Mouse (Mus musculus) MEL-GATA-1-ER (cell line): Measurements from ENCODE around the gene Dpyd.

Source experiments
- DNase-seq: peaks from one replicate; pipeline ENCODE4 v3.0.0-alpha.2; 2012; ENCODE audit warnings: low read depth; ENCODE audit errors: extremely low read depth

Gene Dpyd

GRCm38 (mm10) chr3:119095223-119095886 lies 533.4 kb downstream of the Dpyd start:
- no peak for DNase-seq

DNA sequence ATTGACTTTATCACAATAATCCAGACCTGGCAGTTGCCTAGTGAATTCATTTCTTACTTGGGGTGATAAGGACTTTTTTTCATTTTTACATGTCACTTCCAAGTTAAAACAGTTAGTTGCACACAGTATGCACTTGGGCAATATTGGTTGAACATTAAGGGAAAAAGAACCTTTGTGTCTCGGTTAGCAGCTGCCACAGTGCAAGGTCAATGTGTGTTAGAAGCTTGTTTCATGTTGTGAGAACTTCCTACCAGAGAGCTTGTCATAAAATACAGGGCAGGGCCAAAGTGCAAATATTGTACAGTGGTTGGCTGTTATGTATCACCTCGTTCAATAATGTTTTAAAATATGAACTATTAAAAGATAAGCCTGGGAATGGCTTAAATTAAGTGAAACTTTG lies 564.1 kb downstream of the Dpyd start:
- DNase-seq = no peak

GRCm38 (mm10) chr3:119128076-119128475 lies 566.1 kb downstream of the Dpyd start:
- DNase-seq = no peak

- no peak for DNase-seq
Measured at GRCm38 (mm10) chr3:119143034-119143433, 581.1 kb downstream of the Dpyd start.

DNA sequence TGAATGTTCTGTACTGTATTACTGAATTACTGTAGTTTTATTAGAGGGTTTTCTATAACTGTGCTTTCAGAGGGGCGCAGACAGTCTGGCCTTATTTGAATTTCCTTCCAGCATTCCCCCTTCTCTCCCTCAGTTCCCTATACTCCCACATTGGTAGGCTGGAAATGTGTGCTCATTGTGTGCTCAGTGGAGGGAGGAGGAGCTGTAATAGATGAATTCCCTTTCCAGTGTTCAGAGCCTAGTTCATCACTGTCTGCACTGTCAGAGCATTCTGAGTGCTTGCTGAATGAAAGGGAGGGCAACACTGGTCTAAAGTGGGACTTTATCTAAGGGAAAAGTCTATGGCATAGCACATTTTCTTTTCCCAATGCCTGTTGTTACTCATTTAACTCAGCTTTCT lies 582.9 kb downstream of the Dpyd start:
- no peak for DNase-seq

DNA sequence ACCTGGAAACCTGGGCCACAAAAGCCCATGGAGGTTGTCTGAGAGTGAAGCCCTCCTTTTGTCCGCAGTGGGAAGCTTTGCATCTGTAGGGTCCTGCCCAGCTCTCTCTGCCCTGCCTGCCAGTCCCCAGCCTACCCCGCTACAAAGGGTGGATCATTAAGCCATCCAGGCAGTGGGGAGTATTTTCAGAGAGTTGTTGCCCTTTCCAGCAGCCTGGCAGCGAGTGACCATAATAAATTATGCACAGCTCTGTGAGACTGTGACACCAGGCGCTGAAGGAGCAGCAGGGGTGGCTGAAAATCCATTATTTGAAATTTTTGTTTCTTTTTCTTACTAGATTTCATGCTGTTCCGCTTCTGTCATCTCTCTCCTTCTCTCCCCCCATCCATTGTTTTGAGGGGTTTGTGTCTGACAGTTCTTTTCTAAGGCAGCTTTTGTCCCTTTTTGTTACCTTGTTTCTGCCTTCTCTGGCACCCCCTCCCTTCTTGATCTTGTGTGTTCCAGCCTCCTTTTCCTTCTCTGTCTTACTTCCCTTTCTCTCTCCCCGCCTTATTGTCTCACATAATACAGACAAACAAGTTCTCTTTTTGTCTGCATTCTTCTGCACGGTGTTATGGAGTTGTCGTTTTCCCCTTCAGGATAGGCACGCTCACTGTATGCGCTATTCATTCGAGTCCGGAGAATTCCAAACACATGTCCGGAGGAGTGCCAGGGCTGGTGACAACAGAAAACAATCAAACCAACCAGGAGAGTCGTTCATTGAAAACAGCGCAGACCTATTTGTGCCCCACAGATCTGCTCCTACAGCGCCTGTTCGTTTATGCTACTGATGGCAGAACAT lies 592.9 kb downstream of the Dpyd start:
- no peak for DNase-seq

- no peak for DNase-seq
Measured at GRCm38 (mm10) chr3:119158670-119159069, 596.7 kb downstream of the Dpyd start.

DNA sequence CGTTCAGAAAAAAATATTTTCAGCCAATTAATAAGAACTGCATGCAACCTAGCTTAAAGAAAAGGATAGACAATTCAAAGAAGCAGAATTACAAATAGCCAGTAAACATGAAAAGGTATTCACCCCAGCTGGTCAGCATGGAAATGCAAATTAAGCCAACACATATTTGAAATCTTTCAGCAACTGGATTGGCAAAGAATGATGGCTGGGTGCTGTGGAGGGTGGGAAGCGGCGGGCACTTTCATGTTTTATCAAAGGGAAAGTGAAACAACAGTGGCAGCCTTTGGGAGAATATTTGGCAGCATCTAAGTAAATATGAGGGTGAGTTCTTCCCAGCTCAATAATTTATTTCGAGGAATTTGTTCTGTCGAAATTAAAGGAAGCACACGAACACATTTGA lies 603.8 kb downstream of the Dpyd start:
- no peak for DNase-seq

DNA sequence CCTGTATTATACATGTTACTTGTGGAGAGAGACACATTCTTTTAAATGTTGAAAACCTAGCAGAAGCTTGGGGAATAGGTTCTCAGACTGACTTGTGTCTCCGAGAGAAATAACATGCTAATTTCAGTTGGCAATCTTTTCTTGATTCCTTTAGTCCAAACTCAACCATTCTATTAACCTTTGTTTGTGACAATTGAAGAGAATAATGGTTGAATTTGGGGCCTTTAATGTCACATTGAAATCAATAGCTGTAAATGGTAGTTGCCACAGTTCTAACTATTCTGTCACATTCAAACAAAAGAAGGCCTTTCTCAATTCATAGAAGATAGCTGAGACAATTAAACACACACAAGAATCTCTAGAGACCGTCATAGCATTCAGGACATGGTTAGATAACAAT lies 606.2 kb downstream of the Dpyd start:
- DNase-seq = no peak

DNA sequence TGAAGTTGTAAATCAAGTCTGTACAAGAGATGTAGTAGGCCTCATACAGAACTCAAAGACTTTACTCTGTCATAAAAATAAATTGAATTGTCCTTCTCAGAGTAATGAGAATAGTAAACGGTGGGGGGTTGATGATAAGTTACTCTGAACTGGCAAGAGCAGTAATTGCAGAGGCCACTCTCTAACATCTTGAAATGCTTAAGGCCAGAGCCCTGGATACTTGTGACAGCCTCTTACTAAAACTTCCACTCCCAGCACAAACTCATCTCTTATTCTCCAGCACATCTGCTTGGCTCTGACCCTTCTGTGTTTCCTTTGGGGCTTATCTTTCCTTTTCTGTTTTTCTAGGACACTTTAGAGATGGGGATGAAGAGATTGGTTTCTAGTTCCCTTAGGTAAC lies 606.7 kb downstream of the Dpyd start:
- no peak for DNase-seq

DNA sequence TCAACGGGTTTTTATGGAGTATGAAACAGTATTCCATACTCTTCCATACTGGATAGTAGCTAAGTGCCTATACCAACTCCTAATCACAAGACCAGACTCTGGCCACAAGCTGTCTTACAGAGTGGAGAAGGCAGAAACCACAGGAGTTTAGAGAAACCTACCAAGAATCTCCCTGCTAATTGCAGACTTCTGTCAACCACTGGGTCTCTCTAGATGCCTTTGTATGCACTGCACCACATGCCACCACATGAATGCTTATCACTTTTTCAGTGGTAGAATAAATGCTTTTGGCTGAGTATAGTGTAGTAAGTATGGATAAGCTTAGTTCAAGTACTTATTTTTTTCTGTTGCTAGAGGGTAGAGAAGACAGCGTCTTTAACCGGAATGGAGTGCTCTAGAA lies 621.3 kb downstream of the Dpyd start:
- DNase-seq = no peak

DNA sequence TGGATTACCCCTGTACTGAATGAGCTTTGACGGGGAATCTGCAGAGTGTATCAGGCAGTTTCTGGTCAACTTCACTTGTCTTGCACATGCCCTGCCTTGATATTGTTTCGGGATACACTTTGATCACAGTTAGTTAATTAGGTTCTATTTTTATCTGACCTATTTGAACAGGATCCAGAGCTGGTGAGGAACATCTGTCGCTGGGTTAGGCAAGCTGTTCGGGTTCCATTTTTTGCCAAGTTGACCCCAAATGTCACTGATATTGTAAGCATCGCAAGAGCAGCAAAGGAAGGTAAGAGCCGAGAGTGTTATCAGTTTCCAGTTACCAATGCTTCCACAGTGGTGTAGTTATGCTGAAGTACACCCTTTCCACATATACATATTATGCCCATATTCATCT lies 632.1 kb downstream of the Dpyd start:
- no peak for DNase-seq

DNA sequence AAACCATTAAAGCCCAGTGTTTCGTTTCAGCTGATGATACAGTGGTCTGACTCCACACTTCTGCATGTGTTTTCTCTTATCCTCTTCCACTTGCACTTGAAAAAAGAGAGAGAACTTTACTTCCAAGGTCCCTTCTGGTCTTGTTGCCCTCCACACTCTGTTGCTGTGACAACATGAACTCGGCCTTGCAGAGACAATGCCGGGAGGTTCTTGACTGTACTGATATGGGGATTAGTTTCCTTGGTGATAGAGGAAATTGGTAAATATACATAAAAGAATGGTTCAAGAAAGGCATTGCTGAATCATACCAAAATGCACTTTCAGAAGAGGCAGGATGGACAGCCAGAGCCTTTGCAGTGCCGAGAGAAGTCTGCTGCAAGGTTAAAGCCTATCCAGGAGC lies 633.7 kb downstream of the Dpyd start:
- DNase-seq = no peak

DNA sequence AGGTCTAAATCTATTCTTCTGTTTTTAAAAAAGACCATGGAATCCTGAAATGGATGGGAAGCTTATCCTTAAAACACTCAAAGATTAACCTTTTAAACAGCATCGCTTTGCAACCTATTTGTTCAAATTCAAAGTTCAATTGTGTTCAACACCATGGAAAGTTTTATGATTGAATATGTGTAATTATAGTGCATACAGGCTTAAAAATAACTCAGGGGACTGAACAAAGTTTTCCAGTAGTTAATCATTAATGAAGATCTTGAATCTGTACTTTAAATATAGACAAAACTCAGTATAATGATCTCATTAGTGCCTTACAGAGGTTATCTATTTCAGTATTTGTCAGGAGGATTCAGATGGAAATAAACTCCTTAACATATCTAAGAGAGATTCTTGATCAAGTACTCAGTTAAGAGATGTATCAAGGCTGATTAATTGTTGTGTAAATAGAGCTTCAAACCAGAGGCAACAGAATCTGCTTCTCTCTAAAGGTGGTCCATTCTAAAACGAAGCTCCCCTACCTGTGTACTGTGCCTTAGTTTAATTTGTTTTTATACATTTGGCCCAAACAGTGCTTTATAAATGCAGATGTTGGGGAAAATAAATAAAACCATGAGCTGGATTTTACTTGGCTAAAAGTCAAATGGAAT lies 659.0 kb downstream of the Dpyd start:
- DNase-seq = no peak

GRCm38 (mm10) chr3:119243181-119243580 lies 681.3 kb downstream of the Dpyd start:
- DNase-seq = no peak

GRCm38 (mm10) chr3:119256516-119256915 lies 694.6 kb downstream of the Dpyd start:
- DNase-seq = no peak

DNA sequence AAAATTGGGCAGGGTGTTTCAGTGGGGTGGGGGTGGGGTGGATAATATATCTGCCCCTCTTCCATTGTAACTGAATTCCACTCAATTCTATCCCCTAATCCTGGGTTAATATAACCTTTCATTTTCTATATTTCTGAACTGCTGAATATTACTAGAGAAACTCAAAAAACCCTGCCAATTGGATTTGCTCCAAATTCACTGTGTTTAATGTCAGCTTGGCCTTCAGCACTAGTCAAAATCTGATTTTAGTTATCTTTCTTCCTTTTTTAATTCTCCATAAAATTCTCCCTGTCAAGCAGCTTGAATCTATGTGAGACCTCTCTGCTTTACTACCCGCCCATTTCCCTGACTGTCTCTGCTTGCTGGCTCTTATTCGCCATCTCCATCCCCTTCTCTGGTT lies 713.3 kb downstream of the Dpyd start:
- no peak for DNase-seq

- DNase-seq = no peak
Measured at GRCm38 (mm10) chr3:119280671-119281070, 718.7 kb downstream of the Dpyd start.

DNA sequence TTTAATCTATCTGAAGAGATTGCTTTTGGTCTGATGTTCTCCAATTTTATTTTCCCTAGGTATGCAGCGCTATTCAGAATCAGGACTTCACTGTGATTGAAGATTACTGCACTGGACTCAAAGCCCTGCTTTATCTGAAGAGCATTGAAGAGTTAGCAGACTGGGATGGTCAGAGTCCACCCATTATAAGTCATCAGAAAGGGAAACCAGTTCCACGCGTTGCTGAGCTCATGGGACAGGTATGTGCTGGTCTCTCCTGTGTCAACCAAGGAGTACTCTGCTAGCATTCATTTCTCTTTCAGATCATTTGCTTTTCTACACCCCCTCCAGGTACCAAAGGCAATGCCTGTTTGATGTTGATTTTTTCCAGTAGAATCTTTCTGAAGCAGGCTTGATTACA lies 752.8 kb downstream of the Dpyd start:
- no peak for DNase-seq

DNA sequence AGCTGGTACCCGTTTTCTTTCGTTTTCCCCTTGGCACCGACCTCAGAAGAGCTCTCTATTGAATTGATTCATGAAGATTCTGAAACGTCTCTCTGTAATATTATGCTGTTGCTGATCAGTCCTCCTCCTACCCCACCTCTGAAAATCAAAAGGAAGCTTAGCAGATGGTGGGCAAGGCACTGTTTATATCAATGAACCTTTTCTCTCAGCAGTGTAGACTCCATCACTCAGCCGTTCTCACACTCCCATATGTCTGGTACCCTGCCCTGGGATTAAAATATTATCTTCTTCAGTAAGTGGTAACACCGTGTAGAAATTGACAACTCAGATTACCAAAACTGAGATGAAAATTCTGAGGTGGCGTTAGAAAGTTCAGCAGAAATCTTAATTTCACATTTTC lies 767.1 kb downstream of the Dpyd start:
- no peak for DNase-seq

DNA sequence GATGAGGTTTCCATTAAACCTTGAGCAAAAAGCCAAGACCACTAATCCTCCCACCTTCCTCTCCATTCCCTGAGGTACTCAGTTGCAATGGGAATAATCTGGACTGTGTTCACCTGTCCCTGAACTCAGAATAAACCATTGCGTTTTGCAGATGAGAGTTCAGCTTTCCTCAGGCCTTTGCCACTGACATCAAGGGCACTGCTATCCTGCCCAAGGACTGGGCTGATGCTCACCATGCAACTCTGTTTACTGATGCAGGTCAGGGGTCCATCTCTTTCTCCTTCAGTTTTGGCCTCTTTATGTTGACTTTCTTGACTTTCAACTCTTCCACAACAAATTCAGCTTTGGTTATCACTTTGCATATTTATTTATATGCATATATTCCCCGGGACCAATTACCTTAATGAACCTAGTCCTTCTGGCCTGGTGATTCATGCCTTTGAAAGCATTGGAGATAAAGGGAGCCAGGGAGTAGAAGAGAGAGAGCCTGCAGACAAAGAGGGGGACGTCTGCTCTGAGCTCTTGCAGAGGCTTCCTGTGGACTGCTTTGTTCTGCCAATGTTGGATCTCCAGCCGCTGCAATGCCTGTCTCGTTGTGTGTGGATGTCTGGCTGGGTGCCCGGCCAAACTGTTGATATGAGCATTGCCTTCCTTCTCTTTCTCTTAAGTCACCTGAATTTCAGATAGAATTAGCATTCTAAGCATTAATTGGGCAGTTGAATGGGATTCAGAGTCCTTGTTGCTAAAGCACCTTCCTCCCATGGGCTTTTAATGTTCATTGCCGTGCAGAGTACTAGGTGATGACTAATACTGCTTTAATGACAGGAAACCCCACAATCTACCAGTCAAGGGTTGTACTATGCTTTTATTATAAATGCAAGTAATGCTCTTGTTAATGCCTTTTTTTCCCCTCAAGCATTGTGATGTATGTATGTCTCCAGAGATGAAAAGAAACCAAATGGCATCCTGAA lies 771.7 kb downstream of the Dpyd start:
- DNase-seq = no peak
